Mouse (Mus musculus): ENCODE measurements around the gene Ipo11. TPM values are rescaled to one million over a fixed set of nuclear protein-coding genes. Genes with fewer than 3 reads are reported as not detected.

The Ipo11 gene
- polyA plus RNA-seq (2014; fragmentation: Nextera tagmentation; extraction: Ambion mirVana) = 49.3 and 51.9 TPM in 2 replicates

DNA sequence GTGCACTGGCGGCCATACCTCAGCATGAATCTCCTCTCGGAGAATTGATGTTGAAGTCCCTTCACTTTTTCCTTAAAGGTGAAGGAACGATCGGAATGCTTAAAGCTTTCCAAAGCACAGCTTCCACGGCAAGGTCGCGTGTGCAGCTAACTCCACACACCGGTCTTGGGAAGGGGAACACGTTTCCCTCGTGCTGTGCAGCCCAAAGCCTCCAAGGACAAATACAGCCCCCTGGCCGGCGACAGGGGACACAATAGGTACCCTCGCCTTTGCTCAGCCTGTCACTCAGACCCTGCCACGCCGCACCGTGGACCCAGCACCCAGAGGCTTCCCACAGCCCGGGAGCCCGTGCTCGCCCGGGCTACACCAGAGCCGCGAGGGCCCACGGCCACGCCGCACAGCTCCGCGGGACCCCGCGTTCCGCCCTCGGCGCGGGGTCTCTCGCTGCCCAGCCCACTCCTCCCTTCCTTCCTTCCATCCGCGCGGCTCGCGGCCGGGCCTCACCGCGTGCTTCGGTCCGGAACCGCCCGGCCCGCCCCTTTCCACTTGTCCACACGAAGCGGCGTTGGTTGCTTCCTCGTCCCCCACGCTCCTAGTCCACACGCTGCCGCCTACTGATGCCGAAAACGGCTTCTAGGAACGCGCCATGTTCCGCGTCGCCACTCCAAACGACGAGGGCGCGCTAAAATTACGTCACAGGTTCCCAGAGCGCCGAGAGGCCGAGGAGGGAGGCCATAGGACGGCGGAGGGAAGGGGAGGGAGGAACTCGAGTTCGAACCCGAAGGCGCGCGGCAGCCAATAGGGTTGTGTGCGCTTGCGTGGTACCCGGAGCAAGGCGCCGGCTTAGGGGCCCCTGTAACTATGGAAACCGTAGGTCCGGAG is at the start of gene Ipo11:
Ipo11 (minus strand) TSS at position 703 of the 882 bp plus-strand sequence.
- no peaks in the 10 kb centered on the region for H3K9me3 ChIP-seq (ENCODE audit: control insufficient read depth, low read depth, low read length)
- peak; percentile 95 for ATAC-seq (ENCODE audit: insufficient number of reproducible peaks, insufficient read depth, low FRiP score, low read depth)
- H3K36me3 ChIP-seq (ENCODE audit: control insufficient read depth, insufficient read depth, low read length) = no peaks in the 10 kb centered on the region
- H3K4me1 ChIP-seq (ENCODE audit: control insufficient read depth, insufficient read depth, low read length) = 0 out of 2 replicates have a peak, but pooled peaks cover 4% of the 10 kb centered on the region
- no peaks in the 10 kb centered on the region for H3K27me3 ChIP-seq (ENCODE audit: control insufficient read depth, insufficient read depth, low read length)
- WGBS = under 1% methylated on average over 84 of the region's 84 CpGs
- H3K9ac ChIP-seq (replicated peaks; ENCODE audit: low read depth, low read length) = peak within 1 kb of the TSS; percentile 88
- peak within 1 kb of the TSS; percentile 57 for H3K4me2 ChIP-seq (replicated peaks; ENCODE audit: low read depth, low read length)
- peak within 1 kb of the TSS; percentile 100 for H3K4me3 ChIP-seq (ENCODE audit: low read depth, low read length)
- peak within 1 kb of the TSS; percentile 86 for H3K27ac ChIP-seq (ENCODE audit: low read length)

DNA sequence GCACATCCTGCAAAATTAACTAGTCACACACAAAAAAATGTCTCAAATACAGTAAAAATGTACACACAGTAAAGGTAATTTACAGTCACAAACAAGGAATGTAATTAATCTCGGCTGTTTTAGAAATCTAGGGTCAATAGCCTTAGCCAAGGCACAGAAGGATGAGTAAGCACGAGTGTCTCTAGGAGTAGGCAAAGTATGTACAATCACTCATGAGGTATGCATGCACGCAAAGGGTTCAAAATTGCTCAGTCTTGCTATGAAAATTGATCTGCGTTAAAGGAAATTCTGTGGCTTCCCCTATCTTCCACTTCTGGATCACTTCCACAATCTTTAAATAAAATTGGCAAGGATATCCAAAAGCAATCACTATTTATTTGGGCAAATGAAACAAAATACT is 24.7 kb upstream of the Ipo11 start:
- Histone ChIP-seq H3K9ac (replicated peaks; ENCODE audit: low read depth, low read length) (no peak overlapping the region), H3K9me3 (ENCODE audit: control insufficient read depth, low read depth, low read length) (no peaks in the 10 kb centered on the region), H3K27me3 (ENCODE audit: control insufficient read depth, insufficient read depth, low read length) (no peaks in the 10 kb centered on the region), H3K36me3 (ENCODE audit: control insufficient read depth, insufficient read depth, low read length) (peaks cover 48% of the 10 kb centered on the region), H3K4me2 (replicated peaks; ENCODE audit: low read depth, low read length) (no peak overlapping the region), H3K27ac (ENCODE audit: low read length) (no peak overlapping the region), H3K4me3 (ENCODE audit: low read depth, low read length) (no peak overlapping the region), H3K4me1 (ENCODE audit: control insufficient read depth, insufficient read depth, low read length) (no peaks in the 10 kb centered on the region)
- no peak for ATAC-seq (ENCODE audit: insufficient number of reproducible peaks, insufficient read depth, low FRiP score, low read depth)
- WGBS = 92% methylated on average over 4 of the region's 4 CpGs

DNA sequence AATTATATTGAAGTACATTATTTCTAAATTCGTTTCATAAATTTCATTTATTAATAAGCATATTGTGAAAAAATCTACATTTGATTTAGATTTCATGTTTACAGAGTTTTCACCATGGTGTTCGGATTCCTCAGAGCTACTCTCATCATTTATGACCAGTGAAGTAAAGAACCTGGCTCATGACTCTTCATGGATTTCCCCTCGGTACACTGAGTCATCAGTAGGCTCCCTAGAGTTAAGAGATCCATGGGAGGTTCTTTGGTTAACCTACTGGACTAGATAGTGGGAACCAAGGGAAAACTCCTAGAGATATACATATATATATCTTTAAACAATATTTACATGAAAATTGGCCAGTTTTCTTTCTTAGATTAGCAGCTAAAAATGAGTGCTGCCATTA is 23.8 kb upstream of the Ipo11 start:
- Histone ChIP-seq H3K36me3 (ENCODE audit: control insufficient read depth, insufficient read depth, low read length) (peaks cover 56% of the 10 kb centered on the region), H3K9ac (replicated peaks; ENCODE audit: low read depth, low read length) (no peak overlapping the region), H3K4me1 (ENCODE audit: control insufficient read depth, insufficient read depth, low read length) (no peaks in the 10 kb centered on the region), H3K9me3 (ENCODE audit: control insufficient read depth, low read depth, low read length) (no peaks in the 10 kb centered on the region), H3K27me3 (ENCODE audit: control insufficient read depth, insufficient read depth, low read length) (no peaks in the 10 kb centered on the region), H3K4me3 (ENCODE audit: low read depth, low read length) (no peak overlapping the region), H3K4me2 (replicated peaks; ENCODE audit: low read depth, low read length) (no peak overlapping the region), H3K27ac (ENCODE audit: low read length) (no peak overlapping the region)
- no peak for ATAC-seq (ENCODE audit: insufficient number of reproducible peaks, insufficient read depth, low FRiP score, low read depth)
- WGBS = 89% methylated on average over 3 of the region's 3 CpGs

DNA sequence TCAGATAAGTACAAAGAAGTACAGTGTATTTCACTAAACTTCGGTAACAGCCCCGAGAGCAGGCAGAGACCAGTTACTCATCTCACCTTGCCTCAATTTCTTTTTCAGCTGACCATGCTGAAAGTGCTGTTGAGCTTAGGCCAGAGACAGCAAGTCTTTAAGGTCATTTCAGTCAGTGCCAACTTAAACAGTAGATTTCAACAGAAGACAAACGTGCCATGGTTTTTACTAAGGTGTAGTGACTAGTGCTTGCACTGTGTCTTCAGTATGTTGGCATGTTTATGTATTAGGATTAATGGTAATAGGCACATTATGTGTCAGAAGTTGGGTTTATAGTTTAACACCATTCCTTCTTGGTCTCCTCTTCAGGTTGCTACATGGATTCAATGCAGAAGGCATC is 21.5 kb upstream of the Ipo11 start:
- WGBS = 90% methylated on average over 3 of the region's 3 CpGs
- ATAC-seq (ENCODE audit: insufficient number of reproducible peaks, insufficient read depth, low FRiP score, low read depth) = no peak
- peaks cover 50% of the 10 kb centered on the region for H3K36me3 ChIP-seq (ENCODE audit: control insufficient read depth, insufficient read depth, low read length)

DNA sequence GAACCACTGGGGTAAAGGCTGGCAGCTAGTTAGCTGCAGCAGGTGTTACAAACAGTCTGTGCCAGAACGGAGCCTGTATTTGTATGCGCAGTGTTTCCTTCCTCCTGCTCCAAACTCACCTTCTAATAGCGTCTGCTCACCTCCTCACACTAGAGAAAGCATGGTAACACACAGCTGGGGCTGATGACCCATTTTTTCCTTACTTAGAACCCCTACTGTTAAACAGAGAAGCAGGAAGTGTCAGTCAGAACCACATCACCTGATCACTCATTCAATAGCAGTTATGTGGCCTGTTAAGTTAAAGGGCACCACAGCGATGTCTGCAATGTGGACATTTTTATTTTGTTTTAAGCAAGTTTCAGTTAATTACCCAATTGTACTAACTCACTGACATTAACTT is 20.8 kb upstream of the Ipo11 start:
- H3K9me3 ChIP-seq (ENCODE audit: control insufficient read depth, low read depth, low read length) = no peaks in the 10 kb centered on the region
- no peak overlapping the region for H3K4me3 ChIP-seq (ENCODE audit: low read depth, low read length)
- no peak overlapping the region for H3K4me2 ChIP-seq (replicated peaks; ENCODE audit: low read depth, low read length)
- H3K36me3 ChIP-seq (ENCODE audit: control insufficient read depth, insufficient read depth, low read length) = peaks cover 44% of the 10 kb centered on the region
- no peaks in the 10 kb centered on the region for H3K27me3 ChIP-seq (ENCODE audit: control insufficient read depth, insufficient read depth, low read length)
- 90% methylated on average over 4 of the region's 4 CpGs for WGBS
- no peak overlapping the region for H3K9ac ChIP-seq (replicated peaks; ENCODE audit: low read depth, low read length)
- no peak overlapping the region for H3K27ac ChIP-seq (ENCODE audit: low read length)
- H3K4me1 ChIP-seq (ENCODE audit: control insufficient read depth, insufficient read depth, low read length) = no peaks in the 10 kb centered on the region
- no peak for ATAC-seq (ENCODE audit: insufficient number of reproducible peaks, insufficient read depth, low FRiP score, low read depth)

More for the DNA sequence above, 21.5 kb upstream of the Ipo11 start:
- Histone ChIP-seq H3K4me2 (replicated peaks; ENCODE audit: low read depth, low read length) (no peak overlapping the region), H3K4me3 (ENCODE audit: low read depth, low read length) (no peak overlapping the region), H3K4me1 (ENCODE audit: control insufficient read depth, insufficient read depth, low read length) (no peaks in the 10 kb centered on the region), H3K9me3 (ENCODE audit: control insufficient read depth, low read depth, low read length) (no peaks in the 10 kb centered on the region), H3K27me3 (ENCODE audit: control insufficient read depth, insufficient read depth, low read length) (no peaks in the 10 kb centered on the region), H3K9ac (replicated peaks; ENCODE audit: low read depth, low read length) (no peak overlapping the region), H3K27ac (ENCODE audit: low read length) (no peak overlapping the region)

DNA sequence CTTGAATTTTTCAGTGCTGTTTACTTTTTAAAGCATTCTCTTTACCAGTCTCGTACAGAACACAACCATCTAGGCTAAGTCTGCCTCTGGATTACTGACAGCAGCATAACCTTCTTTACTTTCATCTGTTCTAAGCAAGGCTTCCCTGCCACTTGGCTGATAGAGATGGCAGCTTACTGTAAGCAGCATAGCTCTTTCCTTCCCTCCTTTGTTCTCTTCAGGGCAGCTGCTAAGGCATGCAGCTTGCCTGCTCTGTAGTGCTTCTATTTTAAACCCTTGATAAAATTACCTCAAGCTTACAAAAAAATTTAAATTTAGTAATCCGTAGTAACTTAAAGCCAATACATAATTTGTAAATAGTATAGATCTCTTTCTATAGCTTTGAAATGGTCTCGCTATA is 18.1 kb upstream of the Ipo11 start:
- ATAC-seq (ENCODE audit: insufficient number of reproducible peaks, insufficient read depth, low FRiP score, low read depth) = no peak
- H3K36me3 ChIP-seq (ENCODE audit: control insufficient read depth, insufficient read depth, low read length) = peaks cover 44% of the 10 kb centered on the region; the same call in 1 of the 2 replicates

DNA sequence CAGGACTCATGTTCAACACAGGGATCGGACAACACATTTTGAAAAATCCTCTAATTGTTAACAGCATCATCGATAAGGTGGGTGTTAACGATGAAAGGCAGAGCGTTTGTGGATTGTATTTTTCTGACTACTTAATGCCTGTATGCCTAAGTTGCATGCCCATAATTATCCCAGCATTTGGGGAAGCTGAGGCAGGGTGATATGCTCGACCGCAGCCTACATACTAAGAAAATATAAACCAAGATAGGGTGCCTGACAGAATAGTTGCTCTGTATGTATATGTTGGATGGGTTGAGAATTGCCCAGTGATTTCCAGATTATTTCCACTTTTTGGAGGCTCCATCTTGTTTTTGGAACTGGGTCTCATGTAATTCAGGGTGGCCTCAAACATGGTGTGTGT is 10.8 kb upstream of the Ipo11 start:
- Histone ChIP-seq H3K27ac (ENCODE audit: low read length) (no peak overlapping the region), H3K9ac (replicated peaks; ENCODE audit: low read depth, low read length) (peak overlapping the region; percentile 71), H3K27me3 (ENCODE audit: control insufficient read depth, insufficient read depth, low read length) (no peaks in the 10 kb centered on the region), H3K4me1 (ENCODE audit: control insufficient read depth, insufficient read depth, low read length) (peaks cover 9% of the 10 kb centered on the region), H3K4me2 (replicated peaks; ENCODE audit: low read depth, low read length) (peak overlapping the region; percentile 70), H3K36me3 (ENCODE audit: control insufficient read depth, insufficient read depth, low read length) (peaks cover 14% of the 10 kb centered on the region; the same call in 1 of the 2 replicates), H3K9me3 (ENCODE audit: control insufficient read depth, low read depth, low read length) (no peaks in the 10 kb centered on the region), H3K4me3 (ENCODE audit: low read depth, low read length) (peak overlapping the region; percentile 85)
- ATAC-seq (ENCODE audit: insufficient number of reproducible peaks, insufficient read depth, low FRiP score, low read depth) = no peak
- WGBS = 2% methylated on average over 6 of the region's 6 CpGs

More for the DNA sequence above, 18.1 kb upstream of the Ipo11 start:
- Histone ChIP-seq H3K4me2 (replicated peaks; ENCODE audit: low read depth, low read length) (no peak overlapping the region), H3K27ac (ENCODE audit: low read length) (no peak overlapping the region), H3K9me3 (ENCODE audit: control insufficient read depth, low read depth, low read length) (no peaks in the 10 kb centered on the region), H3K9ac (replicated peaks; ENCODE audit: low read depth, low read length) (no peak overlapping the region), H3K4me3 (ENCODE audit: low read depth, low read length) (no peak overlapping the region), H3K4me1 (ENCODE audit: control insufficient read depth, insufficient read depth, low read length) (no peaks in the 10 kb centered on the region), H3K27me3 (ENCODE audit: control insufficient read depth, insufficient read depth, low read length) (no peaks in the 10 kb centered on the region)
- 93% methylated on average over 3 of the region's 3 CpGs for WGBS

DNA sequence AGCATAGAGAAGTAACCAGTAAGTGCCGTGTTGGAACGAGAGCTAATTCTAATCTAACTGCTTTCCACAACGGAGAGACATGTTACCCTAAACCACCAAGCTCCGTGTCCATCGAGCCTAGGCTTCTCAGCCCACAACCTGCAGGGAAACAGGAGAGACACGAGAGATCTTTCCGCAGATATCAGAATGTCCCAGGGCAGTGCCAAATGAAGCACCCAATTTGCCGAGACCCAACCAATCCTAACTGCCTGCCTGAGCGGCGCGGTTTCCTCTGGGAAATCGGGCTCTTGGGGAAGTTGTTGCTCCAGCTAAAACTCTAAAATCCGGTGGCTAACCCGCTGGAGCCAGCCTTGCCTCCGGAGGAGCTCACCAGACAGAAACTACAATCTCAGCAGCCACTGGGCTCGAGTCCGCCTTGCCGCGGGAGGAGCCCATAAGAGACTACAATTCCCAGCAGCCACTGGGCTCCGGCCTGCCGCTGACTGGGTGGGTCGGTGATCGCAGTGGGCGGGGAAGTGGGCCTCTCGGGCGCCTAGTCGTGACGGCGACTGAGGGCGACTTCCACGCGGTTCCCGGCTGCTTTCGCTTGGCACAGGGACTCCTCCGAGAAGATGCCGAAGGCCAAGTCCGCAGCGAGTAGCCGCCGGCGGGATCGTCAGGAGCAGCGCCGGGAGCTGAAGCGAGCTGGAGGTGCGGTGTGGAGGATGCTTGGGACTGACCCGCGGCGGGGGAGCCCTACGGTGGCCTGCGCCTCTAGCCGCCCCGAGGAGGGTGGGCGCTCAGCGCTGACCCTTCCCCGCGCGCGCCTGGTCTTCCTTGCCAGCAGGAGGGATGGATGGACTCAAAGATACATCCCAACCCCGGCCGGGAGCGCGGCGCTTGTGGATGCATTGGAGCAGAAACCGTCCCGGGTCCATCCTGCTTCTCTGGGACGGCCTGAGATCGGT is 10.1 kb upstream of the Ipo11 start, which contains the start of gene Dimt1:
Dimt1 (plus strand) TSS at position 534 of the 947 bp plus-strand sequence.
- peaks cover 11% of the 10 kb centered on the region; the same call in 1 of the 2 replicates for H3K36me3 ChIP-seq (ENCODE audit: control insufficient read depth, insufficient read depth, low read length)
- H3K4me2 ChIP-seq (replicated peaks; ENCODE audit: low read depth, low read length) = peak within 1 kb of the TSS; percentile 70
- peak within 1 kb of the TSS; percentile 89 for H3K27ac ChIP-seq (ENCODE audit: low read length)
- peak; percentile 99 for ATAC-seq (ENCODE audit: insufficient number of reproducible peaks, insufficient read depth, low FRiP score, low read depth)
- WGBS = under 1% methylated on average over 67 of the region's 68 CpGs
- no peaks in the 10 kb centered on the region for H3K9me3 ChIP-seq (ENCODE audit: control insufficient read depth, low read depth, low read length)
- H3K27me3 ChIP-seq (ENCODE audit: control insufficient read depth, insufficient read depth, low read length) = no peaks in the 10 kb centered on the region
- peak within 1 kb of the TSS; percentile 85 for H3K4me3 ChIP-seq (ENCODE audit: low read depth, low read length)
- peak within 1 kb of the TSS; percentile 71 for H3K9ac ChIP-seq (replicated peaks; ENCODE audit: low read depth, low read length)
- H3K4me1 ChIP-seq (ENCODE audit: control insufficient read depth, insufficient read depth, low read length) = peaks cover 9% of the 10 kb centered on the region
